Mouse (Mus musculus) embryonic facial prominence, embryonic 12.5 days (tissue): ENCODE measurements around the gene Cul1. TPM values are rescaled to one million over a fixed set of nuclear protein-coding genes. Genes with fewer than 3 reads are reported as not detected.

Source experiments
- ATAC-seq: fragments of 200-750 bp; cut with Nextera tagmentation; 2 replicates; pipeline ENCODE4 v1.8.0; 2017; ENCODE audit not compliant: insufficient number of reproducible peaks, insufficient read depth, low FRiP score, low TSS enrichment
- H3K27ac ChIP-seq: fragments of 300-500 bp; sonication (generic); 2 replicates; pipeline ENCODE4 v1.5.1; 2016; ENCODE audit warnings: mild to moderate bottlenecking
- H3K27me3 ChIP-seq: fragments of 300-500 bp; sonication (generic); 2 replicates; pipeline ENCODE4 v1.6.1; 2016; ENCODE audit warnings: mild to moderate bottlenecking, moderate library complexity
- H3K36me3 ChIP-seq: fragments of 300-500 bp; sonication (generic); 2 replicates; pipeline ENCODE4 v1.6.1; 2016; ENCODE audit warnings: mild to moderate bottlenecking
- H3K4me1 ChIP-seq: fragments of 300-500 bp; sonication (generic); 2 replicates; pipeline ENCODE4 v1.6.1; 2016
- H3K4me2 ChIP-seq: fragments of 300-500 bp; sonication (generic); replicated peaks from 2 replicates; pipeline ENCODE4 v1.6.1; 2016; ENCODE audit warnings: mild to moderate bottlenecking, moderate library complexity
- H3K4me3 ChIP-seq: fragments of 300-500 bp; sonication (generic); 2 replicates; pipeline ENCODE4 v1.5.1; 2016; ENCODE audit warnings: mild to moderate bottlenecking
- H3K9ac ChIP-seq: fragments of 300-500 bp; sonication (generic); 2 replicates; pipeline ENCODE4 v1.6.1; 2016; ENCODE audit warnings: mild to moderate bottlenecking, moderate library complexity
- H3K9me3 ChIP-seq: fragments of 300-500 bp; sonication (generic); 2 replicates; pipeline ENCODE4 v1.6.1; 2016; ENCODE audit warnings: mild to moderate bottlenecking, moderate library complexity
- WGBS: fragments of 180-500 bp; shearing (Covaris S2); methylation state at CpG from one replicate; pipeline ENCODE4 v1.1.7; 2016; 5-methylcytosine and 5-hydroxymethylcytosine counted together
- polyA plus RNA-seq: library from polyadenylated mRNA; unstranded; fragments of >200 nt; fragmentation: Nextera tagmentation; extraction: Ambion mirVana; gene quantifications from 2 replicates; pipeline ENCODE4 v1.2.1, GENCODE M21; 2016

Gene Cul1
- polyA plus RNA-seq, 1 experiment from 2014 or later = 167 TPM

DNA sequence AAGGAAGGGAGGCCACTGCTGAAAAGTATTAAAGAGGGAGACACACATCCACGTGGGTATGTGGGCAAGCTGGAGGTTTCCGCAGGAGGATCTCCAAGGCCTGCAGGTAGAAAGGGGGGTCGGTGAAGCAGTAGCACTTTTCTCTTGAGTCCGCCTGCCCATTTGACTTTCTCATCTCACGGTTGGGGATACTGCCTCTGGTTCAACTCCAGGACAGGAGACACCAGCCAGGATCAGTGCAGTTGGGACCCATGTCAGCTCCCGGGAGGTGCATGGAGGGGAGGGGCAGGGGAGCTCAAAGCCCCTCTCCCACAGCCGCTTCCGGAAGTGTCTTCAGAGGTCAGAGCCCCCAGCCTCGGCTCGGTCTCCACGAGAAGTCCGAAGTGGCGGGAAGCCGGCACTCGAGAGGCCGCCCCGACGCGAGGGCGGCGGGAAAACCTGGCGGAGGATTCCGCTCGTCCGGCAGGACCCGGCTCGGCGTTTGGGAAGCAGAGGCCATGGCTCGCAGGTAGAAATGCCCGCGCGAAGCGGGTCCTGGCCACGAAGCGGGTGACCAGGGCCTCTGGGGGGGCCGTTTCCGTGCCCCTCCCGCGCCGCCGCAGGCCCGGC is 428 bp downstream of the Cul1 start:
- H3K9ac ChIP-seq = peak overlapping the region; percentile 99
- H3K27ac ChIP-seq = peak overlapping the region; percentile 98
- peak; percentile 80 for ATAC-seq

DNA sequence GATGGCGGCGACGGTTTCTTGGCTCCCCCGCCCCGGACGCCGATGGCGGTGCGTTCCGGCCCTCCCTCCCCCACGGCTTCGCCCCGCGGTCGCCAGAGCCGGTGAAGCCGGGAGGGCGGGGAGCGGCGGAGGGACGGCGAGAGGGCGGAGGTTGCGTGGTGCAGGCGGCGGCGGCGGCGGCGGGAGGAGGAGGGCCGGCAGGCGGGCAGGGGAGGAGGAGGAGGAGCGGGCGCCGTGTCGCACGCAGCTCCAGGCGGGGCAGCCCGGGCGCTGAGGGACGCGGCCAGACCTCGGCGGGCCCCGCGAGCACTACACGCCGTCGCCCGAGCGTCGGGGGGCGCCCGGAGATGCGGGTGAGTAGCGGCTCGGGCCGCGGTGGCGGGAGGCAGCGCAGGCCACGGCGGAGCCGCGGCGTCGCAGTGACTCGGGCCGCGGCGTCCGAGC is 955 bp downstream of the Cul1 start:
- Histone ChIP-seq H3K4me1 (peaks cover 7% of the 10 kb centered on the region), H3K9me3 (no peaks in the 10 kb centered on the region), H3K4me3 (peak overlapping the region; percentile 88), H3K4me2 (peak overlapping the region; percentile 61), H3K27me3 (no peaks in the 10 kb centered on the region), H3K9ac (peak overlapping the region; percentile 99), H3K36me3 (no peaks in the 10 kb centered on the region), H3K27ac (peak overlapping the region; percentile 98)
- under 1% methylated on average over 35 of the region's 72 CpGs for WGBS
- ATAC-seq = peak; percentile 91

More for the DNA sequence above, 428 bp downstream of the Cul1 start:
- Histone ChIP-seq H3K27me3 (no peaks in the 10 kb centered on the region), H3K4me3 (peak overlapping the region; percentile 88), H3K9me3 (no peaks in the 10 kb centered on the region), H3K4me1 (peaks cover 7% of the 10 kb centered on the region), H3K36me3 (no peaks in the 10 kb centered on the region), H3K4me2 (peak overlapping the region; percentile 61)
- under 1% methylated on average over 42 of the region's 42 CpGs for WGBS

DNA sequence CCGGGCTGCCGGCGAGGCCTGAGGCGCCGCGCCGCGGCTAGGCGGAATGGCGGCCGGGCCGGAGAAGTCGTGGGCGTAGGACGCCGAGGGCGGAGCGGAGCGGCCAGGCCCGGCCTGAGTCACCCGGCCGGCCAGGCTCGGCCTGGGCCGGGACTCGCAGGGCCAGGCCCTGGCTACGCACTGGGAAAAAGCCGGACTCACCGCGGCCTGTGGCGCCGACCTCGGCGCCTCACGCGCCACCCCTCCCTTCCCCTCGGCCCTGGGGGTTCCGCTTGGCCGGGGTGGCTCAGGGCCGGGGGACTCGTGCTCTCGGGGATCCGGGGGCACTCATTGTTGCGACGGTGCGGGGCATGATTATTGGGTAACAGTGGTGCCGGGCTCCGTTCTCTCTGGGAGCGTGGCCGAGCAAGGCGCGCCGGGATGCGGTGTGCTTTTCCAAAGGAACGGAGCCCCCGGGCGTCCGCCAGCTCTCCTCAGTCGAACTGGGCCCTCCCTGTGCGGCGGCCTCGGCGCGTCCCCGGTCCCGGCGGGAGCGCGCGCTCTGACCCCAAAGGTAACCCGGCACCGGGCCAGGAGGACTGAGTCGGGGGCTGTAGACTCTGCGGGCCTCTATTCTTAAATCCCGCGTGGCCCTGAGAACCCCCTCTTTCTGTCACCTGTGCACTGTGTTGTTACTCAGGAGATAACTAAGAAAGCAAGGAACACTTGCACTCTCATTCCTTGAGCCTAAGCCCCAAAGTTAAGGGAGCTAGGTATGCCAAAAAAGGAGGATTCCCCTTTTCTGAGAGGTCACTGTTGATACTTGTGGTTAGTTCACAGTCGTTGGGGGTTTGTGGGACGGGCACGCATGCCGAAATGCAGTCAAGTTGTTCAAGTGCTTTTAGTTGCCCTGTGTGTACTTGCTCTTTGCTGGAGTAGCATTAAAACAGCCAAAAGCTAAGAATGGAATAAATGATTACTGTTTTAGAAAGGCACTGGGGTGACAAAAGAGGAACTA is 1.7 kb downstream of the Cul1 start:
- no peaks in the 10 kb centered on the region for H3K36me3 ChIP-seq
- no peaks in the 10 kb centered on the region for H3K27me3 ChIP-seq
- H3K9ac ChIP-seq = peak overlapping the region; percentile 99
- H3K4me1 ChIP-seq = peaks cover 7% of the 10 kb centered on the region
- ATAC-seq = peak; percentile 84
- peak overlapping the region; percentile 61 for H3K4me2 ChIP-seq
- peak overlapping the region; percentile 98 for H3K27ac ChIP-seq
- H3K4me3 ChIP-seq = peak overlapping the region; percentile 88
- WGBS = under 1% methylated on average over 71 of the region's 79 CpGs
- H3K9me3 ChIP-seq = no peaks in the 10 kb centered on the region

DNA sequence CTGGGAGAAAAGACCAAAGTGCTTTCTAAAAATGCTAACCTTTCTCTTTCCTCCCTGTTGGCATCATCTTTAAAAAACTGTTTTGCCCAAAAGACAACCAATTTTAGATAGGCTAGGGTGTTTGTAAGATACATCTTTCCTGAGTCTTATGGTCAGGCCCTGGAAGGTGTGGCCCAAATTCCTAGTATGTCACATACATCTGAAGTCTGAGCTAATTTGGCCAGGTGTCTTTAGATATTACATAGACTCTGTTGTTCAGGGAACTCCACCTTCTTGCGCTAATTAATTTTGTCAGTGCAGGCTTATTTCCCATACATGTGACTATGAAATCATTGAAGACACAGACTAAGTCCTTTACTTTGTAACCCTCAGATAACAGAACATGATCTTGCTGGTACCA is 2.6 kb downstream of the Cul1 start:
- Histone ChIP-seq H3K4me1 (peaks cover 7% of the 10 kb centered on the region), H3K9me3 (no peaks in the 10 kb centered on the region), H3K36me3 (no peaks in the 10 kb centered on the region), H3K4me2 (peak overlapping the region; percentile 61), H3K4me3 (peak overlapping the region; percentile 88), H3K9ac (no peak overlapping the region), H3K27ac (no peak overlapping the region), H3K27me3 (no peaks in the 10 kb centered on the region)
- ATAC-seq = no peak
- 72% methylated on average over 1 of the region's 1 CpGs for WGBS

DNA sequence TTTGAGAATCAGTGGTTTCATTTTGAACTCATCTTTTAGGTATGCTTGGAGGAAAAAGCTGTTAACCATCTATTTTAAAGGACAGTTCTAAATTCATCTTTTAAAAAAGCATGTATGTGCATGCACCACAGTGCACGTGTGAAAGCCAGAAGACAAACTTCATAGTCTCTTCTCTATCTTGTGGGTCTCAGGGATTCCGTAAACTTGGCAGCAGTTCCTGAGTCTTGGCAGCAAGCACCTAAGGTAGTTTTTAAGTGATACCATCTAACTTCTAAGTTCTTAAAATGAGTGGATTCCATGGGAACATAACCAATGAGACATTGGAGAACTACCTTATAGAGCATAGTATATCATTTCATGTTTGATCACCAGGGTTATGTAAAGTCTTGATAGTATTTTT is 3.7 kb downstream of the Cul1 start:
- Histone ChIP-seq H3K4me3 (no peak overlapping the region), H3K4me1 (peaks cover 7% of the 10 kb centered on the region), H3K36me3 (no peaks in the 10 kb centered on the region), H3K9me3 (no peaks in the 10 kb centered on the region), H3K9ac (no peak overlapping the region), H3K27ac (no peak overlapping the region), H3K27me3 (no peaks in the 10 kb centered on the region), H3K4me2 (no peak overlapping the region)
- WGBS = 83% methylated on average over 2 of the region's 2 CpGs
- no peak for ATAC-seq

DNA sequence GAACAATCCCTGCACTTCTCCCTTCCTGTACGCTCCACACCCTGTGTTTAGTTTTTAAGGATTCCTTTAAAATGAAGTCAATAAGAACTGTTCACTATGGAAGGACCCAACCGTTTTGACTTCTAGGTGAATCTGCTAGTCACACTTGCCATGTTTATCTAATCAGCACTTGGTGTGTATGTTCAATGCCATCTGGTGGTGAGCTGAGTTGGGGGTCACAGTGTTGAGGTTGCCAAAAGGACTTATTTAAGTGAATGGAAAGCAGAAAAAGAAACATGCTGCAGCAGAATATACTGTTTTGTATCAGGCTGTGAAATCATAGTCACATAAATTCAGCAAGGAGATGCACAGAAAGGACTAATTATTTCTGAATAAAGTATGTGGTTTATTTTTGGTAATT is 12.2 kb downstream of the Cul1 start:
- H3K27me3 ChIP-seq = no peaks in the 10 kb centered on the region
- H3K9ac ChIP-seq = no peak overlapping the region
- H3K9me3 ChIP-seq = peaks cover 5% of the 10 kb centered on the region; the same call in 1 of the 2 replicates
- H3K4me2 ChIP-seq = no peak overlapping the region
- no peak for ATAC-seq
- WGBS = 66% methylated on average over 2 of the region's 2 CpGs
- no peak overlapping the region for H3K4me3 ChIP-seq
- H3K4me1 ChIP-seq = no peaks in the 10 kb centered on the region
- H3K27ac ChIP-seq = no peak overlapping the region
- H3K36me3 ChIP-seq = no peaks in the 10 kb centered on the region

DNA sequence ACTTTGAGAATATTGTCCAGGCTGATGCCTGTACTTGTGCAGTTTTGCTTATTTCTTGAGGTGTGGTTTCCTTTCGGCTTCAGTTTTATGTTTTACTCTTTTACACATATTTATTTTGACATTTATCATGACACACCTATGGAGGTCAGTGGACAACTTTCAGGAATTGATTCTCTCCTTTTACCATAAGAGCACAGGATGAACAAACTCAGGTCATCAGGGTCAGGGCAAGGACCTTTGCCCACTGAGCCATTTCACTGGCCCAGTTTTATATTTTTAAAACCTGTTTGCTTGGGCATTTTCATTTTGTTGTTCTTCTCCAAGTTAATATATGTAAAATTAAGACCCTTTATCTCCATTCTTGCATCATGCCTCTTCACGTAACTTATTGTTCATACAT is 13.3 kb downstream of the Cul1 start:
- H3K9me3 ChIP-seq = peaks cover 5% of the 10 kb centered on the region; the same call in 1 of the 2 replicates
- no peak overlapping the region for H3K27ac ChIP-seq
- no peak overlapping the region for H3K4me3 ChIP-seq
- H3K36me3 ChIP-seq = no peaks in the 10 kb centered on the region
- no peak for ATAC-seq
- H3K4me2 ChIP-seq = no peak overlapping the region
- 96% methylated on average over 2 of the region's 2 CpGs for WGBS
- H3K27me3 ChIP-seq = no peaks in the 10 kb centered on the region
- no peak overlapping the region for H3K9ac ChIP-seq
- H3K4me1 ChIP-seq = no peaks in the 10 kb centered on the region

DNA sequence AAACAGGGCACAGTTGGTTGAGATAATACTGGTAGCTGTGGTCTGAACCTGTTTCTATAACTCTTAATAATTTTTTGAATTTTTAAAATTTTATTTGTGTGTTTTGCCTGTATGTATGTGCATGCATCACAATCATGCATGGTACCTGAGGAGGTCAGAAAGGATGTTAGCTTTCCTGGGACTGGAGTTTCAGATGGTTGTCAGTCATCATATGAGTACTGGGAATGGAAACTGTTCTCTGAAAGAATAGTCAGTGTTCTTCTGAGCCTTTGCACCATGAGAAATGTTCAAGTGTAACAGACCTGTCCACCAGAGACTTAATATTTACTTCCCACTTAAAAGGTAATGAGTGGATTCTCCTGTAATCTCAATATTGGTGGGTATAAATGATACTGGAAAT is 13.9 kb downstream of the Cul1 start:
- Histone ChIP-seq H3K9me3 (peaks cover 5% of the 10 kb centered on the region; the same call in 1 of the 2 replicates), H3K36me3 (no peaks in the 10 kb centered on the region), H3K27ac (no peak overlapping the region), H3K4me3 (no peak overlapping the region), H3K4me1 (no peaks in the 10 kb centered on the region), H3K27me3 (no peaks in the 10 kb centered on the region), H3K9ac (no peak overlapping the region), H3K4me2 (no peak overlapping the region)
- no peak for ATAC-seq

DNA sequence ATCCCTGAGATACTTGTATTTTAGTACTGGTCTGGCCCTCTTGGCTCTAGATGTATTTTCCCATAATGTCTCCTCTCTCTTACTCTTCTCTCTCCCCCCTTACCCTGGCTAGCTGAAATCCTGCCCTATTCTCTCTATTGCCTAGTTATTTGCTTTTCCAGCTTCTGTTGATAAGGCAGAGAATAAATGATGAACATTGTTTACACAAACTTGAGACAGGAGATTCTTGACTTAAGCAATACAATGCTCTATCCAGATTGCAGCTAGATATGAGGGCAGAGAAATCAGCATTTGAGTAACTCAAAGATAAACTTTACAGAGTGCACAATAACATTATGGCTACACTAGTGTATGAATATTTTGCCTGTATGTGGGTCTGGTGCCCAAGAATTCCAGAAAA is 16.6 kb downstream of the Cul1 start:
- Histone ChIP-seq H3K4me1 (no peaks in the 10 kb centered on the region), H3K27me3 (no peaks in the 10 kb centered on the region), H3K4me2 (no peak overlapping the region), H3K9ac (no peak overlapping the region), H3K36me3 (no peaks in the 10 kb centered on the region), H3K4me3 (no peak overlapping the region), H3K27ac (no peak overlapping the region), H3K9me3 (peaks cover 5% of the 10 kb centered on the region; the same call in 1 of the 2 replicates)
- ATAC-seq = no peak

DNA sequence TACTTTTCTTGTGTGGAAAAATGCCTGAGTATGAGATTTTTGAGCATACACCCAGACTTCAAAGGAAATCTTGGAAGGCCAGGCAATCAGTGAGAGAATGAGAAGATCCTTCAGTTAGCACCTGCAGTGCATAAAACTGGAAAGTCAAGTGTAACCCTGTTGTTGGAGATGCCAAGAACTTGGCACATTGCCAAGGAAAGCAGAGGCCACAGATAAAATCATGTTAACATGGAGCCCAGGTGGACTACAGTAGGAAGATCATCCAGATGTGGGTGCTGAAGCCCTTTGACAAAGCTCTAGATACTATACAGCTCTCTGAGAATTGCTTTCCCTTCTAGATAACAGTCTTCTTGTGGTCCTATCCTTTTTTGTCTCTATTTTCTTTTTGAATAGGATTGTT is 19.2 kb downstream of the Cul1 start:
- Histone ChIP-seq H3K27me3 (no peaks in the 10 kb centered on the region), H3K9me3 (peaks cover 5% of the 10 kb centered on the region; the same call in 1 of the 2 replicates), H3K36me3 (no peaks in the 10 kb centered on the region), H3K9ac (no peak overlapping the region), H3K4me1 (no peaks in the 10 kb centered on the region), H3K4me3 (no peak overlapping the region), H3K4me2 (no peak overlapping the region), H3K27ac (no peak overlapping the region)
- ATAC-seq = no peak

DNA sequence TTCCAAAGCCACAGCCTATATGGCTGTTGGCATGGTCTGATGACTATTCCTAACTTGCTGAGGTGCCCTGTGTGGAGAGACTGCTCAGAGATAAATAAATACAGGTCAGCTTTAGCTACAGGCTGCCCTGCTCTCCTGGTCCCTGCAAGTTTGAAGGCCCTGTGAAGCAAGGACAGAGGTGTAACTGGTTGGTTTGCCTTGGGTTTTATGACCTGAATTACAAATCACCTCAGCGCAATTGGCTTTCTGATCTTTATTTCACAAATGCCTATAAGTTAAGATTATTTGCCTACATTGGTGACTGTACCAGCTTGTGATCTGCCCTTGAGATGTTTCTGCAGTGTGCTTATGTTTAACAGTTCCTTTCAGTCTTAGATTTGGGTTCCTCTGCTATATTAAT is 28.8 kb downstream of the Cul1 start:
- Histone ChIP-seq H3K4me2 (no peak overlapping the region), H3K9me3 (no peaks in the 10 kb centered on the region), H3K4me1 (no peaks in the 10 kb centered on the region), H3K36me3 (0 out of 2 replicates have a peak, but pooled peaks cover 4% of the 10 kb centered on the region), H3K27me3 (no peaks in the 10 kb centered on the region), H3K4me3 (no peak overlapping the region), H3K9ac (no peak overlapping the region), H3K27ac (no peak overlapping the region)
- WGBS = 94% methylated on average over 1 of the region's 1 CpGs
- no peak for ATAC-seq

DNA sequence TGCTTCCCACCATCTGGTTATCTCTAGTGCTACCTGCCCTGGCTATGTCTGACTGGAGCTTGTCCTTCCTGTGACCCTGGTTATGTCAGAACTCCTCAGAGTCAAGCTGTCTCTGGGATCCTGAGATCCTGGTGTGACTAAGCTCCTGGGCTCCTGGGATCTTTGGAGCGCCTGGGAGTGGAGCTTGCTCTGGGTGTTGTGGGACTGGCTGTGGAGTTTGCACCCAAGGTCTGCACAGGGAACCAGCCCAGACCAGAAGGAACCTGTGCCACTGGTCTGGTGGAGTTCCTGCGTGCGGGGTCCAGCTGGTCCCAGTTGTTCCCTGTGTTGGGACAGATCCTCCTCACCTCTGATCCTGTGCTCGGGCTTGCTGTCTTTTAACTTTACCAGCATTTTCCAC is 41.4 kb downstream of the Cul1 start:
- no peak overlapping the region for H3K4me2 ChIP-seq
- 86% methylated on average over 4 of the region's 4 CpGs for WGBS
- no peak overlapping the region for H3K27ac ChIP-seq
- H3K36me3 ChIP-seq = 0 out of 2 replicates have a peak, but pooled peaks cover 3% of the 10 kb centered on the region
- no peaks in the 10 kb centered on the region for H3K9me3 ChIP-seq
- ATAC-seq = no peak
- no peaks in the 10 kb centered on the region for H3K27me3 ChIP-seq
- H3K4me1 ChIP-seq = no peaks in the 10 kb centered on the region
- H3K4me3 ChIP-seq = no peak overlapping the region
- H3K9ac ChIP-seq = no peak overlapping the region
